Mouse (Mus musculus) stomach, postnatal 0 days (tissue): ENCODE data around the gene Rapgef6. TPM values are rescaled to one million over a fixed set of nuclear protein-coding genes. Genes with fewer than 3 reads are reported as not detected.

Source experiments
- ATAC-seq: fragments of 200-750 bp; cut with Nextera tagmentation; 2 replicates; pipeline ENCODE4 v1.8.0; 2017; ENCODE audit not compliant: low FRiP score, low TSS enrichment
- DNase-seq: peaks from one replicate; pipeline ENCODE4 v3.0.0-alpha.2; 2016; ENCODE audit warnings: low spot score
- H3K27ac ChIP-seq: fragments of 300-500 bp; sonication (generic); replicated peaks from 2 replicates; pipeline ENCODE4 v1.5.1; 2014; ENCODE audit warnings: mild to moderate bottlenecking, control low read depth
- H3K27me3 ChIP-seq: fragments of 300-500 bp; sonication (generic); 2 replicates; pipeline ENCODE4 v1.6.1; 2014; ENCODE audit warnings: low read length; ENCODE audit not compliant: control insufficient read depth, insufficient read depth
- H3K36me3 ChIP-seq: fragments of 300-500 bp; sonication (generic); 2 replicates; pipeline ENCODE4 v1.6.1; 2014; ENCODE audit warnings: low read length, mixed read lengths; ENCODE audit not compliant: control insufficient read depth, insufficient read depth
- H3K4me1 ChIP-seq: fragments of 300-500 bp; sonication (generic); replicated peaks from 2 replicates; pipeline ENCODE4 v1.6.1; 2014; ENCODE audit warnings: antibody characterized with exemption; ENCODE audit not compliant: control insufficient read depth, insufficient read depth
- H3K4me2 ChIP-seq: fragments of 300-500 bp; sonication (generic); replicated peaks from 2 replicates; pipeline ENCODE4 v1.6.1; 2014; ENCODE audit warnings: low read depth, mild to moderate bottlenecking, control low read depth, moderate library complexity
- H3K4me3 ChIP-seq: fragments of 300-500 bp; sonication (generic); 2 replicates; pipeline ENCODE4 v1.5.1; 2014; ENCODE audit warnings: low read depth, low read length, control low read depth
- H3K9ac ChIP-seq: fragments of 300-500 bp; sonication (generic); 2 replicates; pipeline ENCODE4 v1.6.1; 2014; ENCODE audit warnings: mild to moderate bottlenecking, low read length, control low read depth, mixed read lengths
- H3K9me3 ChIP-seq: fragments of 300-500 bp; sonication (generic); 2 replicates; pipeline ENCODE4 v1.6.1; 2016; ENCODE audit warnings: low read length; ENCODE audit not compliant: control insufficient read depth
- CTCF ChIP-seq: IDR thresholded peaks from 2 replicates; pipeline ENCODE4 v1.5.1; 2016; ENCODE audit warnings: antibody characterized with exemption, low read depth, mild to moderate bottlenecking, moderate library complexity
- EP300 ChIP-seq: optimal IDR thresholded peaks from 2 replicates; pipeline ENCODE3; 2016; ENCODE audit warnings: antibody characterized with exemption
- WGBS: fragments of 180-500 bp; shearing (Covaris S2); extraction: QIAGEN DNeasy Blood & Tissue Kit; methylation state at CpG from one replicate; pipeline ENCODE4 v1.1.7; 2014; 5-methylcytosine and 5-hydroxymethylcytosine counted together
- polyA plus RNA-seq: library from polyadenylated mRNA; unstranded; fragments of >200 nt; fragmentation: Nextera tagmentation; extraction: Ambion mirVana; gene quantifications from 2 replicates; pipeline ENCODE4 v1.2.1, GENCODE M21; 2015

Rapgef6 gene
- polyA plus RNA-seq, 1 experiment from 2014 or later = 17.0 TPM

DNA sequence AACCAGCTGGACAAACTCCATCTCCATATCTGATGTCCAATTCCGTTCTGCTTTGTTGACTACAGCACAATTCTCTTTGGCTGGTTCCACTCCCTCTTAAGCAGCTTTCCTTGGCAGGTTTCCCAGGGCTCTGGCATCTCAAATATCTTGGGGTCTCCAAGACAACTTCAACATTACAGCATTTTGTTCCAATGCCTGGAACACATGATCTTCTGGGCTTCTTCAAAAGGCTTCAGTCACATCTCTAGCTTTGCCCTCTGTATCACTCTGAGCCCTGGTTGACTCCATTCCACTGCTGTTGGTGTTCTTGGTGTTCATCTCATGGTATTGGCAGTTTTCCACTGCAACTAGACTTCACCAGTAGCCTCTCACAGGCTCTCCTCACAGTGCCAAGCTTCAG lies 7.7 kb downstream of the Rapgef6 start:
- DNase-seq (peak; percentile 27), ATAC-seq (no peak; the same call in 1 of the 2 replicates)
- Histone ChIP-seq H3K4me3 (no peak overlapping the region), H3K4me1 (0 out of 2 replicates have a peak, but pooled peaks cover 2% of the 10 kb centered on the region), H3K27me3 (no peaks in the 10 kb centered on the region), H3K4me2 (no peak overlapping the region), H3K9ac (no peak overlapping the region), H3K27ac (peak overlapping the region; percentile 61), H3K36me3 (no peaks in the 10 kb centered on the region), H3K9me3 (no peaks in the 10 kb centered on the region)
- 16% methylated on average over 1 of the region's 1 CpGs for WGBS
- TF ChIP-seq EP300 = no peak
- TF ChIP-seq CTCF = no peak

DNA sequence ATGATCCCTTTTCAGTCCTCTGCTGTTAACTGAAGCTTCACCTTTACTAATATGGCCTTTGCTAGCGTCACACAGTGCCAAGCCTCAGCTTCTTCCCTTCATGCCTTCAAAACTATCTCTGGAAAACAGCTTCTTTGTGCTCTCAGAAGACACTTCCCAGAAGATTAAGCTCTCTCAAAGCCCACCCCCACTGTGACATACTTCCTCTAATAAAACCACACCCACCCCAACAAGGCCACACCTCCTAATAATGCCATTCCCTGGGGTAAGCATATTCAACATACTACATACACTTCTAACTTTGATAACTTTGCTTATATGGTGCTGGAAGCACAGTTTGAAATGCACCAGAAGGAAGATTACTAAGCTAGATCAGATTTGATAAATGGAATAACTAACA lies 8.3 kb downstream of the Rapgef6 start:
- Histone ChIP-seq H3K4me3 (no peak overlapping the region), H3K9me3 (no peaks in the 10 kb centered on the region), H3K27me3 (no peaks in the 10 kb centered on the region), H3K27ac (peak overlapping the region; percentile 61), H3K4me2 (no peak overlapping the region), H3K4me1 (0 out of 2 replicates have a peak, but pooled peaks cover 2% of the 10 kb centered on the region), H3K9ac (no peak overlapping the region), H3K36me3 (no peaks in the 10 kb centered on the region)
- ATAC-seq (no peak), DNase-seq (no peak)
- TF ChIP-seq CTCF (no peak), EP300 (no peak)
- WGBS = 95% methylated on average over 1 of the region's 1 CpGs

DNA sequence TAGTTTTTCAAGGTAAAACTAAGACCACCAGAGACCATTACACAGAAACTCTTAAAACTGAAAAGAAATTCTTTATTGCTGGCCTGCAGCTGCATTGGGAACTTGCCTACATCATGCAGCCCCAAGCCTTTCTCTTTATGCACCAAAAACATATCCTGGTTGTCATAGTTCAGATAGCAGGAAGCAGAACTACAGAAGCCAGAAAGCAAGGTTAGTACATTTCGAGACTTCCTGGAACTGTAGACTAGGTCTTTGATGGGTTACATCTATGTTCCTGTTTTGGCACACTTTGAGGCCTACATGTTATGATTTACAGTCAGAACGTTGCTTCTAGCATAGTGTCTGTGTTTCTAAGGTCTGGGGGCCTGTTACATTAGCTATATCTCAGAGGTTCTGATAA lies 11.2 kb downstream of the Rapgef6 start:
- no peak for DNase-seq
- H3K4me1 ChIP-seq = 0 out of 2 replicates have a peak, but pooled peaks cover 2% of the 10 kb centered on the region
- no peaks in the 10 kb centered on the region for H3K36me3 ChIP-seq
- H3K9me3 ChIP-seq = no peaks in the 10 kb centered on the region
- ATAC-seq = no peak
- WGBS = 68% methylated on average over 2 of the region's 2 CpGs
- H3K27me3 ChIP-seq = no peaks in the 10 kb centered on the region
- H3K4me3 ChIP-seq = no peak overlapping the region
- H3K27ac ChIP-seq = no peak overlapping the region
- H3K4me2 ChIP-seq = no peak overlapping the region
- H3K9ac ChIP-seq = no peak overlapping the region
- no peak for TF ChIP-seq CTCF

DNA sequence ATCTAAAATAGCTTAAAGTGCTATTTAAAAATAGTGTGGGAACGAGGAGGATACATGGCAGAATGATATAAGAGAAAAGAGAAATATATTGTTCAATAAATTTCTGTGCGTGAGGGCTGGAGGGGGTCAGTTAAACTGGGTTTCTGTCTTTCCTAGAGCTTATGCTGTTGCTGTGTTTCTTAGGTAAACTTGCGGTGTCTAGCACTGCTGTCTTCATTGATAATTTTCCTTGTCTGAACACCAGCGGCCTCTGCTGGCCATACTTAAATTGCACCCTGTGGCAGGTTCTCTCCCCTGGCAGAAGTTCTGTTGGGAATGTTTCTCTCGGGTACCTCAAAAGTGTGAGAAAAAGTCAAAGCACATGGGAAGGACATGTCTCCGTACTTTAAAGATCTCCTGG lies 12.2 kb downstream of the Rapgef6 start:
- no peak overlapping the region for H3K9ac ChIP-seq
- 52% methylated on average over 6 of the region's 6 CpGs for WGBS
- H3K4me1 ChIP-seq = 0 out of 2 replicates have a peak, but pooled peaks cover 2% of the 10 kb centered on the region
- H3K9me3 ChIP-seq = no peaks in the 10 kb centered on the region
- no peak overlapping the region for H3K27ac ChIP-seq
- DNase-seq (peak; percentile 83), ATAC-seq (no peak)
- TF ChIP-seq EP300 (no peak), CTCF (peak; percentile 91)
- no peak overlapping the region for H3K4me3 ChIP-seq
- no peak overlapping the region for H3K4me2 ChIP-seq
- no peaks in the 10 kb centered on the region for H3K27me3 ChIP-seq
- no peaks in the 10 kb centered on the region for H3K36me3 ChIP-seq

DNA sequence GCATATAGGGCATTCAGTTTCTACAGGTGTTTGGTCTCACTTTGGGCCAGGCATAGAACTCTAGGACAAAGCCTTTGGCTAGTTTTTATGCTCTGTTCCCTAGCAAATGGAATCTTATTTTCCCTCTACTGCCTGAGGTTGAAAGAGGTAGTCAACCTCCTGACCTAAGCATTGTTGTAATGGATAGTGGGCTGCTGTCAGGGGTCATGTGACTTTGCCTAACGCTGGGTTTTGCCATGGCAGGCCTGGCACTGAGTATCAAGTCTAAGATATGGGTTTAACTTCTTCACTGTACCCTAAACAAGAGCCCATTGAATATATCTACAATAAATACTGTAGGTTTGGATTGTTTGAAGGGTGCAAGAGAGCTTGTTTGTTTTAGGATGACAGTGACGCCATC lies 16.4 kb downstream of the Rapgef6 start:
- no peak overlapping the region for H3K27ac ChIP-seq
- H3K27me3 ChIP-seq = no peaks in the 10 kb centered on the region
- H3K4me1 ChIP-seq = no peaks in the 10 kb centered on the region
- DNase-seq = no peak
- no peak overlapping the region for H3K9ac ChIP-seq
- no peak overlapping the region for H3K4me2 ChIP-seq
- H3K9me3 ChIP-seq = no peaks in the 10 kb centered on the region
- TF ChIP-seq CTCF (no peak), EP300 (no peak)
- 40% methylated on average over 2 of the region's 2 CpGs for WGBS
- H3K36me3 ChIP-seq = no peaks in the 10 kb centered on the region
- no peak for ATAC-seq
- H3K4me3 ChIP-seq = no peak overlapping the region

DNA sequence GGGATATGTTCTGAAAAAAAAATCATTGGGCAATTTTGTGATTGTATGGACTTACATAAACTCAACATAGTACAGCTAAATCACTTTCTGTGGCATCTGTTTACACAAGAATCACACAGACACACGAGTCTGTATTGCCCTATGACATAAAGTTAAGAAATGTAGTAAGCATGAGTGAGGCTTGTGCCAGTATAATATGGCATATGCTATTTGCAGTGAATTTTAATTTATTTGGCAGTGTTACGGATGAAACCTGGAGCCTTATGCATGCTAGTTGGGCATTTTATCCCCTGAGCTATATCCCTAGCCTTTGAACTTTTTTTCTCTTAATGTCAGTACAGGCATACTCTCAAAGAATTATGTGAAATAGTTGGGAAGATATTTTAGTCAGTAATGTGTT lies 16.8 kb downstream of the Rapgef6 start:
- no peak for TF ChIP-seq CTCF
- no peak for TF ChIP-seq EP300
- DNase-seq (no peak), ATAC-seq (no peak)
- no peaks in the 10 kb centered on the region for H3K9me3 ChIP-seq
- WGBS = 47% methylated on average over 2 of the region's 2 CpGs
- H3K9ac ChIP-seq = no peak overlapping the region
- H3K27me3 ChIP-seq = no peaks in the 10 kb centered on the region
- H3K4me1 ChIP-seq = no peaks in the 10 kb centered on the region
- H3K36me3 ChIP-seq = no peaks in the 10 kb centered on the region
- no peak overlapping the region for H3K4me2 ChIP-seq
- H3K27ac ChIP-seq = no peak overlapping the region
- H3K4me3 ChIP-seq = no peak overlapping the region
